Mouse (Mus musculus): ENCODE data around the gene Prcd. TPM values are rescaled to one million over a fixed set of nuclear protein-coding genes. Genes with fewer than 3 reads are reported as not detected.
A peak's percentile ranks its signal among the peaks of the same experiment; 100 is the strongest.

The Prcd gene
- polyA plus RNA-seq, 1 experiment from 2014 or later = 0.43 TPM

DNA sequence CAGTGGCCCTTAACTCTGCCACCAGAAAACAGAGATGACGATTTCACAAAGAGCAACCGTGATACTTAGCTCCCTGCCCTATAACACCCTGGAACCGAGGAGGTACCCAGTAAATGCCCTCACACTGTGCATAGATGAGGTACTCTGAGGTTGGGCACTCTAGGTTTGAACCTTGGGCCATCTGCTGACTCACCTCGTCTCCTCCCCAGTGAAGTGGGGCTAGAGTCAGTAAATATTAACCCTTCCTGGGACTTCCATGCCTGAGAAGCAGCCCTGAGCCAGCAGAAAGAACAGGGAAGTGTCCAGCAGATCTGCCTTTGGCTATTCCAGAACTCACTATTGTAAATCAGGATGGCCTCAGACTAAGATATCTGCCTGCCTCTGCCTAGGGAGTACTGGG, 30.4 kb downstream of the Prcd start:
- no peaks in the 10 kb centered on the region for H3K4me1 ChIP-seq (ENCODE audit: control insufficient read depth, insufficient read depth, low read length)
- 79% methylated on average over 4 of the region's 4 CpGs for WGBS
- H3K36me3 ChIP-seq (replicated peaks; ENCODE audit: control insufficient read depth, insufficient read depth, low read depth, low read length) = peaks cover 2% of the 10 kb centered on the region
- H3K27ac ChIP-seq (replicated peaks; ENCODE audit: low read depth, low read length) = no peak overlapping the region
- ATAC-seq (replicated peaks; ENCODE audit: insufficient number of reproducible peaks, low FRiP score, low TSS enrichment, low read depth) (no peak), DNase-seq (ENCODE audit: low spot score) (no peak)
- H3K9ac ChIP-seq (replicated peaks; ENCODE audit: low read length) = no peak overlapping the region
- H3K27me3 ChIP-seq (ENCODE audit: control insufficient read depth, insufficient read depth, low read length) = no peaks in the 10 kb centered on the region
- no peak overlapping the region for H3K4me3 ChIP-seq (ENCODE audit: low read depth, low read length)
- H3K4me2 ChIP-seq (ENCODE audit: low read depth, low read length) = no peak overlapping the region
- no peaks in the 10 kb centered on the region for H3K9me3 ChIP-seq (replicated peaks; ENCODE audit: control insufficient read depth, low read length)

DNA sequence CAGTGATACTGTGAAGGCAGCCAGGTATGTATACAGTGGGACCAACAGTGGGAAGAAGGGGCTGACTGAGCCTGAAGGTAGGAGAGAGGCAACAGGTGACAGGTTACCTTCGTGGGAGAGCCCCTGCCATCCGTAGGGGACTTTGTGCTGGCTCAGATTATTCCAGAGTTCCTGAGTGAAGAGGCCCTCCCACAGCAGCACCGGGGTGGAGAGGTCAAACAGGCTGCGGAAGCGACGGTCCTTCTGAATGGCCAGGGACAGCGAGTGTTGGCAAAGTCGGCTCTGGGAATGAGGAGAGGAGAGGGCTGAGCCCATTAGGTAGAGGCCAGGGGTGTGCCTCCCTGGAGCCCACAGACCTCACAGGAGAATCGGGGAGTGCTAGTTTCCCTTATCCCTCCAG, 32.4 kb downstream of the Prcd start:
- Histone ChIP-seq H3K36me3 (replicated peaks; ENCODE audit: control insufficient read depth, insufficient read depth, low read depth, low read length) (no peaks in the 10 kb centered on the region; the same call in 1 of the 2 replicates), H3K4me2 (ENCODE audit: low read depth, low read length) (no peak overlapping the region), H3K9me3 (replicated peaks; ENCODE audit: control insufficient read depth, low read length) (no peaks in the 10 kb centered on the region), H3K9ac (replicated peaks; ENCODE audit: low read length) (no peak overlapping the region), H3K27ac (replicated peaks; ENCODE audit: low read depth, low read length) (no peak overlapping the region), H3K27me3 (ENCODE audit: control insufficient read depth, insufficient read depth, low read length) (no peaks in the 10 kb centered on the region), H3K4me3 (ENCODE audit: low read depth, low read length) (no peak overlapping the region), H3K4me1 (ENCODE audit: control insufficient read depth, insufficient read depth, low read length) (no peaks in the 10 kb centered on the region)
- ATAC-seq (replicated peaks; ENCODE audit: insufficient number of reproducible peaks, low FRiP score, low TSS enrichment, low read depth) (no peak), DNase-seq (ENCODE audit: low spot score) (no peak)
- WGBS = 78% methylated on average over 9 of the region's 9 CpGs

DNA sequence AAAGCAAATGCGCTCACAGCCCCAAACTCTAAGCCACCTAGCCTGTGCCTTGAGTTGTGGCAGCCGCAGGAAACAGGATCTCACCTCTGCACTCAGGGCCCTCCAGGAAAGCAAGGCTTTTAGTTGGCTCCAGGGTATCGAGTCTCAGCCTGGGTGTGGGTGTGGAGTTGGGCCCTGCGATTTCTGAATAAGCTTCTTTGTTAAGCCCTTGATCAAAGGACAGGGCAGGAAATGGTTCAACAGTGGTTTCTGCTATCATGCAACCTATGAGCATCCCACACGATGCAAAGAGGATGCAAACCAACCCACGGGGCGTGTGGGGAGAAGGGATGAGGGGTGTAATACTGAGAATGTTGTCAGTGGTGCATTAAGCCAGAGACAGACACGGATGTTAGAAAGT, 34.6 kb downstream of the Prcd start:
- no peak overlapping the region for H3K4me2 ChIP-seq (ENCODE audit: low read depth, low read length)
- no peaks in the 10 kb centered on the region for H3K36me3 ChIP-seq (replicated peaks; ENCODE audit: control insufficient read depth, insufficient read depth, low read depth, low read length)
- no peak overlapping the region for H3K4me3 ChIP-seq (ENCODE audit: low read depth, low read length)
- 43% methylated on average over 8 of the region's 8 CpGs for WGBS
- no peaks in the 10 kb centered on the region for H3K27me3 ChIP-seq (ENCODE audit: control insufficient read depth, insufficient read depth, low read length)
- H3K9me3 ChIP-seq (replicated peaks; ENCODE audit: control insufficient read depth, low read length) = no peaks in the 10 kb centered on the region
- ATAC-seq (replicated peaks; ENCODE audit: insufficient number of reproducible peaks, low FRiP score, low TSS enrichment, low read depth) = no peak
- no peak for DNase-seq (ENCODE audit: low spot score)
- no peaks in the 10 kb centered on the region for H3K4me1 ChIP-seq (ENCODE audit: control insufficient read depth, insufficient read depth, low read length)
- H3K9ac ChIP-seq (replicated peaks; ENCODE audit: low read length) = no peak overlapping the region
- H3K27ac ChIP-seq (replicated peaks; ENCODE audit: low read depth, low read length) = no peak overlapping the region

DNA sequence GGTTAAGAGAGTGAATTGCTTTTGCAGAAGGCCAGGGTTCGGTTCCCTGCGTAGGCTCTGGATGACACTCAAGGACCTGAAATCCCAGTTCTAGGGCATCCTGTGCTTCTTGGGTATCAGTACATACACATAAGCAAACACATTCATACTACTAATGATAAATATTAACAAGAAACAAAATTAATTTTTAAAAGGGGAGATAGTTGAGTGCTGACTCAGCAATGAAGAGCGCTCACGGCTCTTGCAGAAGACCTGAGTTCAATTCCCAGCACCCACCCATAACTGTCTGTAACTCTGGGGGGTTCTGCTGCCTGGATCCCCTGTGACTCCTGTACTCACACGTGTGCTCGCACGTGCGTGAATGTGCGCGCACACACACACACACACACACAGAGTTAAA, 36.3 kb downstream of the Prcd start:
- DNase-seq (ENCODE audit: low spot score) (no peak), ATAC-seq (replicated peaks; ENCODE audit: insufficient number of reproducible peaks, low FRiP score, low TSS enrichment, low read depth) (no peak)
- 94% methylated on average over 10 of the region's 10 CpGs for WGBS
- H3K4me3 ChIP-seq (ENCODE audit: low read depth, low read length) = no peak overlapping the region
- no peak overlapping the region for H3K4me2 ChIP-seq (ENCODE audit: low read depth, low read length)
- H3K27ac ChIP-seq (replicated peaks; ENCODE audit: low read depth, low read length) = no peak overlapping the region
- no peaks in the 10 kb centered on the region for H3K9me3 ChIP-seq (replicated peaks; ENCODE audit: control insufficient read depth, low read length)
- no peaks in the 10 kb centered on the region for H3K4me1 ChIP-seq (ENCODE audit: control insufficient read depth, insufficient read depth, low read length)
- H3K27me3 ChIP-seq (ENCODE audit: control insufficient read depth, insufficient read depth, low read length) = peaks cover 12% of the 10 kb centered on the region
- no peak overlapping the region for H3K9ac ChIP-seq (replicated peaks; ENCODE audit: low read length)
- no peaks in the 10 kb centered on the region for H3K36me3 ChIP-seq (replicated peaks; ENCODE audit: control insufficient read depth, insufficient read depth, low read depth, low read length)

DNA sequence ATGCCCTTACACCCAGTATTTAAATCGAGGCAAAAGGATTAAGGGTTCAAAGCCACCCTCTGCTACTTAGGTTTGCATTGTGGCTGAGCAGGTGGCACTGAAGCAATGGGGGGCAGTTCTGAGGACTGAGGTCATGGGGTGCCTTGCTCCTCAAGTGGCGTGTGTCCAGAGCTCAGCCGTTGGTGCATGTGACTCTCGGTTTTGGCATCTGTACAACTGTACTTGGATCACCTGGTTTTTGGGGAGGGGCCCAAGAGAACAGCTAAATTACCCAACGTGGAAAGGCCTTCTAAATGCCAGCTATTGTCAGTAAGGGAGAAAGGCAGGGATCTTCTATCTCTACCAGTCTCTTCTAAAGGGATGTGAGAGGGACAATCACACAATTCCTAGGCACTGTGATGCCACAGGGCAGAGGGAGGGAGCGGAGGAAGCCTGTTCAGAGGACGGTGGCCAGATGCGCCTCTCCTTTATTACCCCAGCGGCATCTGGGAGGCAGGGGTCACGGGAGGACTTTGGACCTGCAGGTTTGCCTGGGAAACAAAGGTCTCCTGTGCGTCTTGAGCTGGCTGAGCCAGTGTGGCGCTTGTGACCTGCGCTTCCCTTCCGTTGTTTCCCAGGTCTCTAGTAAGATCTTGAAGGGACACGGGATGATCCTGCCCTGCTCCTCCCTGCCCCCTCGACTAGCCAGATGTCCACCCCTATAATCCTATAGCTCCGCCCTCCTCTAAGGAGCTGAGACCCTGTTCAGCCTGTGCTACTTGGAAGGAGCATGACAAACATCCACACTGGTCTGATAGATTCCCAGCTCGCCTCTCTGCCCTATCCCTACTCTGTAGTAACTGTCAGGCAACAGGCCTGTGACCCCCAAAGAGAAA, 37.6 kb downstream of the Prcd start:
- Histone ChIP-seq H3K27me3 (ENCODE audit: control insufficient read depth, insufficient read depth, low read length) (peaks cover 21% of the 10 kb centered on the region), H3K9ac (replicated peaks; ENCODE audit: low read length) (no peak overlapping the region), H3K27ac (replicated peaks; ENCODE audit: low read depth, low read length) (no peak overlapping the region), H3K4me2 (ENCODE audit: low read depth, low read length) (no peak overlapping the region), H3K4me3 (ENCODE audit: low read depth, low read length) (no peak overlapping the region), H3K4me1 (ENCODE audit: control insufficient read depth, insufficient read depth, low read length) (no peaks in the 10 kb centered on the region), H3K36me3 (replicated peaks; ENCODE audit: control insufficient read depth, insufficient read depth, low read depth, low read length) (no peaks in the 10 kb centered on the region), H3K9me3 (replicated peaks; ENCODE audit: control insufficient read depth, low read length) (no peaks in the 10 kb centered on the region)
- DNase-seq (ENCODE audit: low spot score) (no peak), ATAC-seq (replicated peaks; ENCODE audit: insufficient number of reproducible peaks, low FRiP score, low TSS enrichment, low read depth) (no peak)
- WGBS = 38% methylated on average over 18 of the region's 18 CpGs

DNA sequence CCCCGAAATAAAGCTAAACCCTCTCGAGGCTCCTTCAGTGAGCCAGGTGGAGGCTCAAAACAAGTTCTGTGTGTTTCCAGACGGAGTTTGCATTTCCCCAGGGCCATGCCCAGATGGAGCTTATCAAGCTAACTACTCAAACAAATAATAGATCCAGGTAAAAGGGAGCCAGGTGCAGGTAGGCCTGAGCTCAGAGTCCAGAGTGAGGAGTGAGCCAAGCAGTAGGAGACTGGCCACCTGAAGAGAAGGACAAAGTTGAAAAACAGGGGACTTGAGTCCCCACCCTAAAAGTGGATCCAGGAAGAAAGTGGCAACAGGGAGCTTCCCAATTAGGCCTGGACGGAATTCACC, 40.5 kb downstream of the Prcd start:
- H3K9ac ChIP-seq (replicated peaks; ENCODE audit: low read length) = peak overlapping the region; percentile 56
- H3K27me3 ChIP-seq (ENCODE audit: control insufficient read depth, insufficient read depth, low read length) = peaks cover 24% of the 10 kb centered on the region
- no peaks in the 10 kb centered on the region for H3K36me3 ChIP-seq (replicated peaks; ENCODE audit: control insufficient read depth, insufficient read depth, low read depth, low read length)
- no peak overlapping the region for H3K27ac ChIP-seq (replicated peaks; ENCODE audit: low read depth, low read length)
- no peak for DNase-seq (ENCODE audit: low spot score)
- no peak for ATAC-seq (replicated peaks; ENCODE audit: insufficient number of reproducible peaks, low FRiP score, low TSS enrichment, low read depth)
- 30% methylated on average over 4 of the region's 4 CpGs for WGBS
- no peaks in the 10 kb centered on the region for H3K9me3 ChIP-seq (replicated peaks; ENCODE audit: control insufficient read depth, low read length)
- H3K4me3 ChIP-seq (ENCODE audit: low read depth, low read length) = peak overlapping the region; percentile 42
- H3K4me2 ChIP-seq (ENCODE audit: low read depth, low read length) = peak overlapping the region; percentile 85
- H3K4me1 ChIP-seq (ENCODE audit: control insufficient read depth, insufficient read depth, low read length) = no peaks in the 10 kb centered on the region

DNA sequence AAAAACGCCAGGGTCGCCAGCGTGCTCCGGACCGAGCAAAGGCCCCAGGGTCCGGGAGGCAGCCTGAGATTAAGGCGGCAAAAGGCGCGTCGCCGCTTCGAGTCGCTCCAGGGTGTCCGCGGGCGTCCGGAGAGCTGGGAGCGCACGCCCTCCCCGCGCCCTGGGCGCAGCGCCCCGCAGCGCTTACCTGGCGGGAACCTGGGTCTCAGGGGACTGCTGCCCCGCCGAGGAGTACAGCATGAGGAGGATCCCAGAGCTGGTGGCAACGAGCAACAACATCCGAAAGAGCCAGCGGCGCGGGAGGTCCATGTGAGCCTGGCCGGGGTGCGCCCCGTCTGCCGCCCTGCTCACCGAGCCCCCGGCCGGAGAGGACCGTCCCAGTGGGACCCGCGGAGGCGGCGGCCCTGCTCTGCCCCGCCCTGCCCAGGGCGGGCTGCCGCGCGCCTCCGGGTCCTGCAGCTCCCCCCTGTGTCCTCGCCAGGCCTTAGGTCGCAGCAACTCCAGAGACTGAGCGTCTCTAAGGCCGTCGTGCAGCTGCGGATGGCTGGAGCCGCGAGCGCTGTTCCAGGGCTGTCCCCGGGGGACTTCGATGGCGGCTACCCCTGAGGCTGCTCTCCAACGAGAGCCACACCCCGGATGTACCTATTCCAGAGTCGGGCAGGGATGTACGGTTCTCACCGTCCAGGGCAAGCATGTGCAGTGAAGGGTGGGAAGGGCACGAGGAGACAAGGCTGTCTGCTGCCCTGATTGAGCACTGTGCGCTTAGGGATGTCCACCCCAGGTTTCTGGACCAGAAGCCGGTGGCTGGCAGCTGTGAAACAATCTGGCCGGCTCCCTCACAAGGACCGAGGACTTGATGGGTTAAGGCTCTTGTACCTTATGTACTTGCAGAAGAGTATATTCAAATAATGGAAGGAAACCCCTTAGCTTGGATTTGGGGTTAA, 41.2 kb downstream of the Prcd start:
- H3K4me1 ChIP-seq (ENCODE audit: control insufficient read depth, insufficient read depth, low read length) = no peaks in the 10 kb centered on the region
- H3K9me3 ChIP-seq (replicated peaks; ENCODE audit: control insufficient read depth, low read length) = no peaks in the 10 kb centered on the region
- 0 out of 2 replicates have a peak, but pooled peaks have one; percentile 32 for ATAC-seq (replicated peaks; ENCODE audit: insufficient number of reproducible peaks, low FRiP score, low TSS enrichment, low read depth)
- peak overlapping the region; percentile 85 for H3K4me2 ChIP-seq (ENCODE audit: low read depth, low read length)
- peak overlapping the region; percentile 42 for H3K4me3 ChIP-seq (ENCODE audit: low read depth, low read length)
- DNase-seq (ENCODE audit: low spot score) = peak; percentile 36
- no peaks in the 10 kb centered on the region for H3K36me3 ChIP-seq (replicated peaks; ENCODE audit: control insufficient read depth, insufficient read depth, low read depth, low read length)
- H3K27me3 ChIP-seq (ENCODE audit: control insufficient read depth, insufficient read depth, low read length) = peaks cover 24% of the 10 kb centered on the region
- no peak overlapping the region for H3K27ac ChIP-seq (replicated peaks; ENCODE audit: low read depth, low read length)
- WGBS = 1% methylated on average over 59 of the region's 73 CpGs
- peak overlapping the region; percentile 56 for H3K9ac ChIP-seq (replicated peaks; ENCODE audit: low read length)

All from embryonic facial prominence, embryonic 11.5 days (tissue).